Mouse (Mus musculus): ENCODE measurements at regions not wholly inside any gene's neighbourhood (a gene's known extent, or its start where the extent isn't known, plus 50 kb on each side); places are given as distances from the start of the nearest gene placed in this dataset.

GRCm38 (mm10) chr16:70045547-70045946 lies 182.0 kb upstream of the Speer2 start:
- TF ChIP-seq CTCF (IDR thresholded peaks at IDR 0.05; ENCODE audit: low read depth) = no peak
- no peak for TF ChIP-seq EP300 (IDR thresholded peaks at IDR 0.05; ENCODE audit: low read depth)
